Mouse (Mus musculus) ES-Bruce4 (cell line): Measurements from ENCODE around the gene Nkpd1. TPM values are rescaled to one million over a fixed set of nuclear protein-coding genes. Genes with fewer than 3 reads are reported as not detected.
A peak's percentile ranks its signal among the peaks of the same experiment; 100 is the strongest.

Experiments used
- H3K27ac ChIP-seq: 2 replicates; pipeline ENCODE4 v1.5.1; 2012; ENCODE audit warnings: low read length, inconsistent platforms; ENCODE audit not compliant: insufficient read depth
- H3K27me3 ChIP-seq: 2 replicates; pipeline ENCODE4 v1.6.1; 2012; ENCODE audit warnings: mild to moderate bottlenecking, low read length, inconsistent platforms; ENCODE audit not compliant: control insufficient read depth, poor library complexity, insufficient read depth, severe bottlenecking
- H3K36me3 ChIP-seq: 2 replicates; pipeline ENCODE4 v1.6.1; 2012; ENCODE audit warnings: inconsistent platforms, mild to moderate bottlenecking, low read length, moderate library complexity; ENCODE audit not compliant: control insufficient read depth, poor library complexity, insufficient read depth, severe bottlenecking
- H3K4me1 ChIP-seq: one replicate; pipeline ENCODE4 v1.8.1; 2011; ENCODE audit warnings: low read length; ENCODE audit not compliant: control insufficient read depth, insufficient read depth
- H3K4me3 ChIP-seq: 2 replicates; pipeline ENCODE4 v1.5.1; 2011; ENCODE audit warnings: low read depth, mild to moderate bottlenecking, low read length
- H3K9ac ChIP-seq: 2 replicates; pipeline ENCODE4 v1.6.1; 2012; ENCODE audit warnings: low read depth, mild to moderate bottlenecking, inconsistent platforms; ENCODE audit not compliant: poor library complexity, severe bottlenecking
- H3K9me3 ChIP-seq: replicated peaks from 2 replicates; pipeline ENCODE4 v1.6.1; 2012; ENCODE audit warnings: mild to moderate bottlenecking, low read length, inconsistent platforms; ENCODE audit not compliant: control insufficient read depth, poor library complexity, insufficient read depth, severe bottlenecking
- CTCF ChIP-seq: IDR thresholded peaks from one replicate; pipeline ENCODE4 v1.8.1; 2011; ENCODE audit warnings: low read depth, low read length
- EP300 ChIP-seq: IDR thresholded peaks from 2 replicates; pipeline ENCODE4 v1.6.1; 2011; ENCODE audit warnings: low read depth, low read length; ENCODE audit not compliant: insufficient read depth
- POLR2A ChIP-seq: IDR thresholded peaks from one replicate; pipeline ENCODE4 v1.8.1; 2011; ENCODE audit warnings: low read length; ENCODE audit not compliant: insufficient read depth
- polyA plus RNA-seq: library from polyadenylated mRNA; stranded (reverse); fragments of >200 nt; gene quantifications from 2 replicates; pipeline ENCODE4 v1.2.4, GENCODE M21; 2011; ENCODE audit warnings: low read depth; ENCODE audit not compliant: missing spikeins, insufficient read depth, insufficient read length

Gene Nkpd1
- polyA plus RNA-seq, 1 experiment = 0.34 TPM

DNA sequence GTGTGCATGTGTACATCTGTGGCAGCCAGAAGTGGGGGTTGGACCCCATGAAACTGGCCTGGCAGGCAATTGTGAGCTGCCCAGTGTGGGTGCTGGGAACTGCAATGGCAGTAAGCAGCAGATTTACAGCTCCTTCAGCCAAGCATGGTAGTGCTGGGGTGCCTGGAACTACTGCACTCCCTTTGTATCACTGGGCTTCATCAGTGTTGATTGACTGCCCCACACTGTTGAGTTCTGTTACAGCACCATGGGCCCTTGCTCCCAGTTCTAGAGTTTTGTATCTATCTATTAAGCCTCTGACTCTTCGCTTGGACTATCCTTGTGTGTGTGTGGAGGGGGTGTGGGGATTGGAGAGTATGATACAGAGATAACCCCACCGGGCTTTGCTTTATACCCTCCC lies 40.6 kb upstream of the Nkpd1 start:
- no peak overlapping the region for H3K9ac ChIP-seq
- H3K9me3 ChIP-seq = no peaks in the 10 kb centered on the region
- no peaks in the 10 kb centered on the region for H3K27me3 ChIP-seq
- H3K36me3 ChIP-seq = no peaks in the 10 kb centered on the region
- H3K4me3 ChIP-seq = no peak overlapping the region
- H3K27ac ChIP-seq = no peak overlapping the region
- TF ChIP-seq EP300 (no peak), CTCF (peak; percentile 8)
- H3K4me1 ChIP-seq = no peaks in the 10 kb centered on the region

DNA sequence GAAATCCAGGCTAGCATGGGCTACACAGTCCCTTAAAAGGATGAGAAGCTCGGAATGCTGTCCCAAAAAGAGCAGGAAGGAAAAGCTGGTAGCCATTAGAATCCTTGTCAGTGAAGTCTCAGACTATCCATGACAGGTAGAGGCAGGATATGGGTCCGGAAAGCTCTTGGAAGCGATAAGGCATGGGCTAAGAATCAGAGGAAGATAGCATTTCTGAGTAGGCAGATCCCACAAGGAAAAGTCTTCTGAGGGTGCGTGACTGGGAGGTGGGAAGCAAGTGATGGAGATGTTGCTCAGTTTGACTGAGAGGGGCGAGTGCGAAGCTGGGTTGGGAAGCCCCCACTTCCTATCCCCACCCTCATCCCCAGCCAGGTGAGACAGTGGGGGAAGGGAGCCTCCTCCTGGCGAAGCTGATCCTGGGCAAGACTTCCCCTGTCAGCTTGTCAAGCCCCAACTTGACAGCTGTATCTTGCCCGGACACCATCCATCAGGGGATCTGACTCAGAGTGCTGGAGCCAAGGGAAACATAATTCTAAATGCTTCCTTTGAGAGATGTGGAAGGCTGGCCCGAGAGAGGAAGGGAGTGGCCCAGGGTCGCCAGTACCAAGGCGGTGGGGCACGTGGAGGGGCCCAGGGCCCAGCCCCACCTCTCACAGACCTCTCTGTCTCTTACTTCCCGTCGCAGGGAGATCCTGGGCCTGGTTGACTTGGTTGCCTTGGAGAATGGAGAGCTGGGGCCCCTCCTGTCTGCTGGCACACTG lies 39.8 kb upstream of the Nkpd1 start:
- Histone ChIP-seq H3K4me3 (no peak overlapping the region), H3K27me3 (no peaks in the 10 kb centered on the region), H3K9me3 (no peaks in the 10 kb centered on the region), H3K36me3 (no peaks in the 10 kb centered on the region), H3K4me1 (no peaks in the 10 kb centered on the region), H3K27ac (no peak overlapping the region), H3K9ac (no peak overlapping the region)
- peak; percentile 37 for TF ChIP-seq CTCF
- TF ChIP-seq EP300 = no peak

DNA sequence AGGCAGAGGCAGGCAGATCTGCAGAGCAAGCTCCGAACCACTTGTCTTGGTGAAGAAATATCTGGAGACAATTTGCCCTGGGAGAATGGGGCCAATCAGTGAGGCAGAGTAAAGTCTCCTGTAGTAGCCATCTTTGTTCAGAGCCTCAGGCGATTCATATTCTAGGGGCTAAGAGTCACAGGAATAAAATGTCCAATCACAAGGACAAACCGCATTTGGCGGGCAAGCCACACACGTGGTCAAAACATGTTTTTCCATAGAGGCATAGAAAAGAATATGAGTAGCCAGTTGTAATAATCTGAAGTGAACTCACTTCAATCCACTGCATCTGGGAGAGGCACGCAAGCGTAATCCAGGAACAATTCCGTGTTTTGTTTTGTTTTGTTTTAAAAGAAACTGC lies 34.4 kb upstream of the Nkpd1 start:
- Histone ChIP-seq H3K9me3 (no peaks in the 10 kb centered on the region), H3K27ac (no peak overlapping the region), H3K9ac (no peak overlapping the region), H3K4me1 (no peaks in the 10 kb centered on the region), H3K36me3 (no peaks in the 10 kb centered on the region), H3K4me3 (no peak overlapping the region), H3K27me3 (no peaks in the 10 kb centered on the region)
- TF ChIP-seq POLR2A (no peak), CTCF (no peak), EP300 (no peak)

DNA sequence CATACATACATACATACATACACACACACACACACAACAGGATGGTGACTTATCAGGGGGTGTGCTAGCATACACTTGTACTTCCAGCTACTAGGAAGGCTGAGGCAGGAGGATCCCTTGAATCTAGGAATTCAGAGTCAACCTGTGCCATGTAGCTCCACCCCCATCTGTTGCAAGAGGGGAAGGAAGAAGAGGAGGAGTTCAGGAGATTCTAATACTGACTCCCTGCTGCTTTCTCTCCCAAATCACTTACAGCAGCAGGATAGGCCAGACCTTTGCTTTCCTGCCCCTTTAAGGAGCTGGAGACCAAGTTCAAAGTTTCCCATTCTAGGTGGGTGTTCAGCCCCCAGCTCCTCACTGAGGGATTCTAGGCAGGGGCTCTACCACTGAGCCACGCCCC lies 32.1 kb upstream of the Nkpd1 start:
- Histone ChIP-seq H3K27me3 (no peaks in the 10 kb centered on the region; the same call in 1 of the 2 replicates), H3K27ac (no peak overlapping the region), H3K9me3 (no peaks in the 10 kb centered on the region), H3K4me3 (no peak overlapping the region), H3K9ac (no peak overlapping the region), H3K36me3 (no peaks in the 10 kb centered on the region), H3K4me1 (no peaks in the 10 kb centered on the region)
- TF ChIP-seq EP300 = no peak
- no peak for TF ChIP-seq POLR2A
- TF ChIP-seq CTCF = no peak

DNA sequence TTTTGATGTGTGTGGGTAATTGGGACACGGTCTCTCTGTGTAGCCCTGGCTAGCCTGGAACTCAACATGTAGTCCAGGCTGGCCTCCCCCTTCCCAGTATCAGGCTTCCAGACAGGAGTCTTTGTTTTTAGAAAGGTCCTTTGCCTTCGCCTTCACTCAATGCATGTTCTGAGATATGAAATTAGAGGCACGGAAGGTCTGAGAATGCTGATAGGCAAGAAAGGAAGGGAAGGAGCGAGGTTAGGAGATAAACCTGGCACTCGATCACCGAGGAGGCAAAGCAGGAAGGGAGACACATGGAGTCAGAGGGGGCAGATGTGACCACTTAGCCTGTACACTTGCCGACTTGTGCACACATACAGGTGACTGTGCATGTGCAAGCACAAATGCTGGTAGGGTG lies 31.1 kb upstream of the Nkpd1 start:
- no peaks in the 10 kb centered on the region for H3K36me3 ChIP-seq
- TF ChIP-seq CTCF (no peak), POLR2A (no peak), EP300 (no peak)
- no peaks in the 10 kb centered on the region for H3K9me3 ChIP-seq
- no peaks in the 10 kb centered on the region for H3K4me1 ChIP-seq
- no peaks in the 10 kb centered on the region; the same call in 1 of the 2 replicates for H3K27me3 ChIP-seq
- no peak overlapping the region for H3K4me3 ChIP-seq
- H3K9ac ChIP-seq = no peak overlapping the region
- H3K27ac ChIP-seq = no peak overlapping the region

DNA sequence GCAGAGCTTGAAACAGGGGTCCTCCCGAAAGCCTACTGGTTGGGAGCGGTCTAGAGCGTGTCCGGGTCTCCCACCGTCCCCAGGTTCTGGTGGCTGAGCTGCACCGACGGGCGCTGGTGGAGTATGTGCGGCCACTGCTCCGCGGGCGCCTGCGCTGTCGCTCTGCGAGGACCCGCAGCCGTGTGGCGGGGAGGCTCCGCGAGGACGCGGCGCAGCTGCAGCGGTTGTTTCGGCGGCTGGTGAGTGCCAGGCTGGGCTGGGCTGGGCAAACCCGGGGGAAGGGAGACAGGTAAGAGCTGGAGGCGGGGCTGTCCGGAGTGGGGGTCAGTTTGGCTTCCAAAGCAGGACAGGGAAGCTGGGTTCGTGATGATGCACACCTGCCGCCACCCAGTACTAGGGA lies 28.1 kb upstream of the Nkpd1 start:
- TF ChIP-seq EP300 (no peak), POLR2A (no peak), CTCF (no peak)
- H3K9me3 ChIP-seq = no peaks in the 10 kb centered on the region
- H3K4me3 ChIP-seq = peak overlapping the region; percentile 15
- H3K27ac ChIP-seq = no peak overlapping the region
- no peaks in the 10 kb centered on the region for H3K36me3 ChIP-seq
- no peaks in the 10 kb centered on the region for H3K4me1 ChIP-seq
- no peaks in the 10 kb centered on the region; the same call in 1 of the 2 replicates for H3K27me3 ChIP-seq
- peak overlapping the region; percentile 33; the same call in 1 of the 2 replicates for H3K9ac ChIP-seq
